Mouse (Mus musculus): ENCODE data around the gene Hist2h2be. TPM values are rescaled to one million over a fixed set of nuclear protein-coding genes. Genes with fewer than 3 reads are reported as not detected.
"Not testable (repeated sequence)": the region's sequence is repeated elsewhere in the genome, so short reads cannot be mapped to it uniquely, and the experiment has no call there.

Gene Hist2h2be
- polyA plus RNA-seq, 1 experiment from 2014 or later: 9.7 TPM

- H3K36me3 ChIP-seq (ENCODE audit: control insufficient read depth, insufficient read depth, low read length): no peaks in the 10 kb centered on the region; the same call in 1 of the 2 replicates
- 16% methylated on average over 27 of the region's 27 CpGs for WGBS
- H3K9me3 ChIP-seq (ENCODE audit: control insufficient read depth, low read depth, low read length): no peaks in the 10 kb centered on the region
- H3K27me3 ChIP-seq (ENCODE audit: control insufficient read depth, insufficient read depth, low read length): no peaks in the 10 kb centered on the region
- H3K9ac ChIP-seq (replicated peaks; ENCODE audit: low read depth, low read length): peak overlapping the region; percentile 53
- H3K27ac ChIP-seq (ENCODE audit: low read length): peak overlapping the region; percentile 86
- ATAC-seq (ENCODE audit: insufficient number of reproducible peaks, insufficient read depth, low FRiP score, low read depth): no peak
- peak overlapping the region; percentile 98 for H3K4me2 ChIP-seq (replicated peaks; ENCODE audit: low read depth, low read length)
- H3K4me3 ChIP-seq (ENCODE audit: low read depth, low read length): peak overlapping the region; percentile 52
- peaks cover 4% of the 10 kb centered on the region; the same call in 1 of the 2 replicates for H3K4me1 ChIP-seq (ENCODE audit: control insufficient read depth, insufficient read depth, low read length)
Observed at GRCm38 (mm10) chr3:96196437-96197128, 24.3 kb upstream of the Hist2h2be start.

GRCm38 (mm10) chr3:96197129-96197749 is 23.7 kb upstream of the Hist2h2be start:
- no peaks in the 10 kb centered on the region; the same call in 1 of the 2 replicates for H3K36me3 ChIP-seq (ENCODE audit: control insufficient read depth, insufficient read depth, low read length)
- H3K4me2 ChIP-seq (replicated peaks; ENCODE audit: low read depth, low read length): peak overlapping the region; percentile 98
- H3K9me3 ChIP-seq (ENCODE audit: control insufficient read depth, low read depth, low read length): no peaks in the 10 kb centered on the region
- H3K27ac ChIP-seq (ENCODE audit: low read length): peak overlapping the region; percentile 86
- no peaks in the 10 kb centered on the region for H3K27me3 ChIP-seq (ENCODE audit: control insufficient read depth, insufficient read depth, low read length)
- ATAC-seq (ENCODE audit: insufficient number of reproducible peaks, insufficient read depth, low FRiP score, low read depth): peak; percentile 88
- peaks cover 4% of the 10 kb centered on the region; the same call in 1 of the 2 replicates for H3K4me1 ChIP-seq (ENCODE audit: control insufficient read depth, insufficient read depth, low read length)
- WGBS: under 1% methylated on average over 50 of the region's 50 CpGs
- peak overlapping the region; percentile 52 for H3K4me3 ChIP-seq (ENCODE audit: low read depth, low read length)
- H3K9ac ChIP-seq (replicated peaks; ENCODE audit: low read depth, low read length): peak overlapping the region; percentile 53

- peaks cover 4% of the 10 kb centered on the region; the same call in 1 of the 2 replicates for H3K4me1 ChIP-seq (ENCODE audit: control insufficient read depth, insufficient read depth, low read length)
- 7% methylated on average over 6 of the region's 6 CpGs for WGBS
- peak overlapping the region; percentile 98 for H3K4me2 ChIP-seq (replicated peaks; ENCODE audit: low read depth, low read length)
- H3K27me3 ChIP-seq (ENCODE audit: control insufficient read depth, insufficient read depth, low read length): no peaks in the 10 kb centered on the region
- peak; percentile 56; the same call in 1 of the 2 replicates for ATAC-seq (ENCODE audit: insufficient number of reproducible peaks, insufficient read depth, low FRiP score, low read depth)
- no peak overlapping the region for H3K9ac ChIP-seq (replicated peaks; ENCODE audit: low read depth, low read length)
- no peak overlapping the region for H3K27ac ChIP-seq (ENCODE audit: low read length)
- H3K9me3 ChIP-seq (ENCODE audit: control insufficient read depth, low read depth, low read length): no peaks in the 10 kb centered on the region
- peak overlapping the region; percentile 52 for H3K4me3 ChIP-seq (ENCODE audit: low read depth, low read length)
- H3K36me3 ChIP-seq (ENCODE audit: control insufficient read depth, insufficient read depth, low read length): no peaks in the 10 kb centered on the region; the same call in 1 of the 2 replicates
Observed at GRCm38 (mm10) chr3:96198181-96198580, 22.7 kb upstream of the Hist2h2be start.

GRCm38 (mm10) chr3:96198601-96199251 is 22.2 kb upstream of the Hist2h2be start:
- H3K9me3 ChIP-seq (ENCODE audit: control insufficient read depth, low read depth, low read length); H3K4me1 ChIP-seq (ENCODE audit: control insufficient read depth, insufficient read depth, low read length); ATAC-seq (ENCODE audit: insufficient number of reproducible peaks, insufficient read depth, low FRiP score, low read depth); H3K27ac ChIP-seq (ENCODE audit: low read length); H3K36me3 ChIP-seq (ENCODE audit: control insufficient read depth, insufficient read depth, low read length); H3K27me3 ChIP-seq (ENCODE audit: control insufficient read depth, insufficient read depth, low read length); H3K4me2 ChIP-seq (replicated peaks; ENCODE audit: low read depth, low read length); H3K4me3 ChIP-seq (ENCODE audit: low read depth, low read length); H3K9ac ChIP-seq (replicated peaks; ENCODE audit: low read depth, low read length): not testable (repeated sequence)
- WGBS: 30% methylated on average over 6 of the region's 8 CpGs

GRCm38 (mm10) chr3:96199731-96200130 is 21.2 kb upstream of the Hist2h2be start:
- no peaks in the 10 kb centered on the region for H3K9me3 ChIP-seq (ENCODE audit: control insufficient read depth, low read depth, low read length)
- 39% methylated on average over 2 of the region's 2 CpGs for WGBS
- H3K27ac ChIP-seq (ENCODE audit: low read length): no peak overlapping the region
- H3K9ac ChIP-seq (replicated peaks; ENCODE audit: low read depth, low read length): no peak overlapping the region
- H3K36me3 ChIP-seq (ENCODE audit: control insufficient read depth, insufficient read depth, low read length): no peaks in the 10 kb centered on the region; the same call in 1 of the 2 replicates
- H3K4me3 ChIP-seq (ENCODE audit: low read depth, low read length): no peak overlapping the region
- H3K27me3 ChIP-seq (ENCODE audit: control insufficient read depth, insufficient read depth, low read length): no peaks in the 10 kb centered on the region
- H3K4me2 ChIP-seq (replicated peaks; ENCODE audit: low read depth, low read length): no peak overlapping the region
- H3K4me1 ChIP-seq (ENCODE audit: control insufficient read depth, insufficient read depth, low read length): peaks cover 4% of the 10 kb centered on the region; the same call in 1 of the 2 replicates
- no peak for ATAC-seq (ENCODE audit: insufficient number of reproducible peaks, insufficient read depth, low FRiP score, low read depth)

- no peak overlapping the region for H3K27ac ChIP-seq (ENCODE audit: low read length)
- no peaks in the 10 kb centered on the region for H3K9me3 ChIP-seq (ENCODE audit: control insufficient read depth, low read depth, low read length)
- no peaks in the 10 kb centered on the region for H3K4me1 ChIP-seq (ENCODE audit: control insufficient read depth, insufficient read depth, low read length)
- no peak overlapping the region for H3K4me3 ChIP-seq (ENCODE audit: low read depth, low read length)
- ATAC-seq (ENCODE audit: insufficient number of reproducible peaks, insufficient read depth, low FRiP score, low read depth): no peak
- no peaks in the 10 kb centered on the region for H3K36me3 ChIP-seq (ENCODE audit: control insufficient read depth, insufficient read depth, low read length)
- no peak overlapping the region for H3K9ac ChIP-seq (replicated peaks; ENCODE audit: low read depth, low read length)
- 74% methylated on average over 3 of the region's 3 CpGs for WGBS
- no peak overlapping the region for H3K4me2 ChIP-seq (replicated peaks; ENCODE audit: low read depth, low read length)
- no peaks in the 10 kb centered on the region for H3K27me3 ChIP-seq (ENCODE audit: control insufficient read depth, insufficient read depth, low read length)
Observed at GRCm38 (mm10) chr3:96207819-96208218, 13.1 kb upstream of the Hist2h2be start.

GRCm38 (mm10) chr3:96209242-96209641 is 11.7 kb upstream of the Hist2h2be start:
- no peaks in the 10 kb centered on the region for H3K9me3 ChIP-seq (ENCODE audit: control insufficient read depth, low read depth, low read length)
- H3K9ac ChIP-seq (replicated peaks; ENCODE audit: low read depth, low read length): no peak overlapping the region
- WGBS: 27% methylated on average over 15 of the region's 15 CpGs
- no peak overlapping the region for H3K4me2 ChIP-seq (replicated peaks; ENCODE audit: low read depth, low read length)
- no peaks in the 10 kb centered on the region for H3K4me1 ChIP-seq (ENCODE audit: control insufficient read depth, insufficient read depth, low read length)
- ATAC-seq (ENCODE audit: insufficient number of reproducible peaks, insufficient read depth, low FRiP score, low read depth): no peak
- H3K27ac ChIP-seq (ENCODE audit: low read length): no peak overlapping the region
- no peaks in the 10 kb centered on the region for H3K36me3 ChIP-seq (ENCODE audit: control insufficient read depth, insufficient read depth, low read length)
- H3K27me3 ChIP-seq (ENCODE audit: control insufficient read depth, insufficient read depth, low read length): no peaks in the 10 kb centered on the region
- no peak overlapping the region for H3K4me3 ChIP-seq (ENCODE audit: low read depth, low read length)

GRCm38 (mm10) chr3:96219191-96219641 is 1.7 kb upstream of the Hist2h2be start:
- Histone ChIP-seq H3K4me2 (replicated peaks; ENCODE audit: low read depth, low read length) (peak overlapping the region; percentile 90), H3K9me3 (ENCODE audit: control insufficient read depth, low read depth, low read length) (no peaks in the 10 kb centered on the region), H3K4me1 (ENCODE audit: control insufficient read depth, insufficient read depth, low read length) (peaks cover 22% of the 10 kb centered on the region), H3K27ac (ENCODE audit: low read length) (peak overlapping the region; percentile 96), H3K4me3 (ENCODE audit: low read depth, low read length) (peak overlapping the region; percentile 46), H3K36me3 (ENCODE audit: control insufficient read depth, insufficient read depth, low read length) (no peaks in the 10 kb centered on the region), H3K27me3 (ENCODE audit: control insufficient read depth, insufficient read depth, low read length) (no peaks in the 10 kb centered on the region), H3K9ac (replicated peaks; ENCODE audit: low read depth, low read length) (peak overlapping the region; percentile 57)
- WGBS: under 1% methylated on average over 12 of the region's 12 CpGs
- ATAC-seq (ENCODE audit: insufficient number of reproducible peaks, insufficient read depth, low FRiP score, low read depth): no peak
